Mouse (Mus musculus) forebrain, postnatal 0 days (tissue): Measurements from ENCODE around the gene Gstt2. TPM values are rescaled to one million over a fixed set of nuclear protein-coding genes. Genes with fewer than 3 reads are reported as not detected.

Experiments used
- ATAC-seq: fragments of 200-750 bp; cut with Nextera tagmentation; 2 replicates; pipeline ENCODE4 v1.8.0; 2017; ENCODE audit warnings: mild to moderate bottlenecking, moderate library complexity
- DNase-seq: peaks from one replicate; pipeline ENCODE4 v3.0.0-alpha.2; 2015
- H3K27ac ChIP-seq: fragments of 300-500 bp; sonication (generic); 2 replicates; pipeline ENCODE4 v1.5.1; 2014; ENCODE audit warnings: low read depth, mild to moderate bottlenecking, antibody characterized with exemption, low read length, moderate library complexity, mixed read lengths
- H3K27me3 ChIP-seq: fragments of 300-500 bp; sonication (generic); 2 replicates; pipeline ENCODE4 v1.6.1; 2014; ENCODE audit warnings: mild to moderate bottlenecking, low read length, mixed read lengths; ENCODE audit not compliant: insufficient read depth
- H3K36me3 ChIP-seq: fragments of 300-500 bp; sonication (generic); 2 replicates; pipeline ENCODE4 v1.6.1; 2014; ENCODE audit warnings: mild to moderate bottlenecking, moderate library complexity; ENCODE audit not compliant: insufficient read depth
- H3K4me1 ChIP-seq: fragments of 300-500 bp; sonication (generic); 2 replicates; pipeline ENCODE4 v1.6.1; 2014; ENCODE audit warnings: antibody characterized with exemption; ENCODE audit not compliant: insufficient read depth
- H3K4me2 ChIP-seq: fragments of 300-500 bp; sonication (generic); 2 replicates; pipeline ENCODE4 v1.6.1; 2014; ENCODE audit warnings: low read depth, mild to moderate bottlenecking, moderate library complexity
- H3K4me3 ChIP-seq: fragments of 300-500 bp; sonication (generic); 2 replicates; pipeline ENCODE4 v1.5.1; 2014; ENCODE audit warnings: low read depth, low read length, mixed read lengths
- H3K9ac ChIP-seq: fragments of 300-500 bp; sonication (generic); 2 replicates; pipeline ENCODE4 v1.6.1; 2014; ENCODE audit warnings: mild to moderate bottlenecking
- H3K9me3 ChIP-seq: fragments of 300-500 bp; sonication (generic); 2 replicates; pipeline ENCODE4 v1.6.1; 2016; ENCODE audit warnings: low read length
- CTCF ChIP-seq: sonication (generic); IDR thresholded peaks from 2 replicates; pipeline ENCODE4 v1.5.1; 2016; ENCODE audit warnings: antibody characterized with exemption, control low read depth, low read depth
- WGBS: fragments of 180-500 bp; shearing (Covaris S2); extraction: QIAGEN DNeasy Blood & Tissue Kit; methylation state at CpG from one replicate; pipeline ENCODE4 v1.1.7; 2014; 5-methylcytosine and 5-hydroxymethylcytosine counted together
- polyA plus RNA-seq: library from polyadenylated mRNA; unstranded; fragments of >200 nt; fragmentation: Nextera tagmentation; extraction: Ambion mirVana; gene quantifications from 2 replicates; pipeline ENCODE4 v1.2.1, GENCODE M21; 2015
- total RNA-seq: library from RNA; depleted of rRNA; stranded (reverse); fragments of >200 nt; gene quantifications from 2 replicates; pipeline ENCODE4 v1.2.3, GENCODE M21; 2014

Gene Gstt2
- total and polyA plus RNA-seq, 2 experiments from 2014 or later = 5.1 to 7.4 TPM

- H3K9me3 ChIP-seq = no peaks in the 10 kb centered on the region
- TF ChIP-seq CTCF = no peak
- 91% methylated on average over 4 of the region's 4 CpGs for WGBS
- no peak overlapping the region for H3K4me2 ChIP-seq
- peaks cover 6% of the 10 kb centered on the region; the same call in 1 of the 2 replicates for H3K27me3 ChIP-seq
- H3K27ac ChIP-seq = no peak overlapping the region
- H3K4me1 ChIP-seq = no peaks in the 10 kb centered on the region
- no peak overlapping the region for H3K4me3 ChIP-seq
- H3K9ac ChIP-seq = no peak overlapping the region
- no peak for DNase-seq
- no peak for ATAC-seq
- H3K36me3 ChIP-seq = no peaks in the 10 kb centered on the region
Observed at GRCm38 (mm10) chr10:75827668-75828360, 9.4 kb downstream of the Gstt2 start.

- no peaks in the 10 kb centered on the region for H3K27me3 ChIP-seq
- DNase-seq (no peak), ATAC-seq (no peak)
- TF ChIP-seq CTCF = no peak
- H3K9me3 ChIP-seq = no peaks in the 10 kb centered on the region
- no peak overlapping the region for H3K27ac ChIP-seq
- no peak overlapping the region for H3K4me3 ChIP-seq
- no peaks in the 10 kb centered on the region for H3K4me1 ChIP-seq
- 88% methylated on average over 4 of the region's 4 CpGs for WGBS
- H3K9ac ChIP-seq = no peak overlapping the region
- H3K36me3 ChIP-seq = no peaks in the 10 kb centered on the region
- no peak overlapping the region for H3K4me2 ChIP-seq
Observed at GRCm38 (mm10) chr10:75824530-75824929, 12.7 kb downstream of the Gstt2 start.

- Histone ChIP-seq H3K4me2 (no peak overlapping the region), H3K9me3 (no peaks in the 10 kb centered on the region), H3K9ac (no peak overlapping the region), H3K27ac (no peak overlapping the region), H3K27me3 (no peaks in the 10 kb centered on the region), H3K4me3 (no peak overlapping the region), H3K36me3 (no peaks in the 10 kb centered on the region), H3K4me1 (no peaks in the 10 kb centered on the region)
- TF ChIP-seq CTCF = no peak
- DNase-seq (no peak), ATAC-seq (no peak)
- 87% methylated on average over 1 of the region's 1 CpGs for WGBS
Observed at GRCm38 (mm10) chr10:75823782-75824181, 13.4 kb downstream of the Gstt2 start.

GRCm38 (mm10) chr10:75822443-75822842, 14.8 kb downstream of the Gstt2 start, which contains the start of gene Gstt4:
TSS of gene Gstt4 (minus strand) at chr10:75822543.
- Histone ChIP-seq H3K9ac (no peak within 1 kb of the TSS), H3K4me3 (no peak within 1 kb of the TSS), H3K9me3 (no peaks in the 10 kb centered on the region), H3K4me2 (no peak within 1 kb of the TSS), H3K4me1 (no peaks in the 10 kb centered on the region), H3K27me3 (no peaks in the 10 kb centered on the region), H3K36me3 (no peaks in the 10 kb centered on the region), H3K27ac (no peak within 1 kb of the TSS)
- no peak for TF ChIP-seq CTCF
- ATAC-seq = no peak
- DNase-seq = no peak
- 100% methylated on average over 2 of the region's 2 CpGs for WGBS

GRCm38 (mm10) chr10:75819882-75820281, 17.3 kb downstream of the Gstt2 start:
- Histone ChIP-seq H3K4me3 (no peak overlapping the region), H3K9ac (no peak overlapping the region), H3K4me2 (no peak overlapping the region), H3K36me3 (no peaks in the 10 kb centered on the region), H3K9me3 (no peaks in the 10 kb centered on the region), H3K4me1 (no peaks in the 10 kb centered on the region), H3K27me3 (no peaks in the 10 kb centered on the region), H3K27ac (no peak overlapping the region)
- no peak for ATAC-seq
- WGBS = 83% methylated on average over 5 of the region's 5 CpGs
- DNase-seq = no peak
- no peak for TF ChIP-seq CTCF

- WGBS = 67% methylated on average over 10 of the region's 10 CpGs
- no peak overlapping the region for H3K4me2 ChIP-seq
- no peak overlapping the region for H3K9ac ChIP-seq
- H3K4me3 ChIP-seq = no peak overlapping the region
- no peak for ATAC-seq
- no peaks in the 10 kb centered on the region for H3K36me3 ChIP-seq
- H3K27me3 ChIP-seq = no peaks in the 10 kb centered on the region
- DNase-seq = no peak
- H3K4me1 ChIP-seq = no peaks in the 10 kb centered on the region
- no peaks in the 10 kb centered on the region for H3K9me3 ChIP-seq
- TF ChIP-seq CTCF = no peak
- H3K27ac ChIP-seq = no peak overlapping the region
Observed at GRCm38 (mm10) chr10:75818641-75819040, 18.6 kb downstream of the Gstt2 start.

- Histone ChIP-seq H3K27ac (no peak overlapping the region), H3K9me3 (no peaks in the 10 kb centered on the region), H3K27me3 (no peaks in the 10 kb centered on the region), H3K9ac (no peak overlapping the region), H3K4me1 (no peaks in the 10 kb centered on the region), H3K36me3 (no peaks in the 10 kb centered on the region), H3K4me3 (no peak overlapping the region), H3K4me2 (no peak overlapping the region)
- 79% methylated on average over 2 of the region's 2 CpGs for WGBS
- DNase-seq = no peak
- ATAC-seq = no peak
- no peak for TF ChIP-seq CTCF
Observed at GRCm38 (mm10) chr10:75804217-75804616, 33.0 kb downstream of the Gstt2 start.
